Mouse (Mus musculus) lung, postnatal 0 days (tissue): Measurements from ENCODE around the gene Crhr1.

Experiments used
- CTCF ChIP-seq: IDR thresholded peaks from 2 replicates; pipeline ENCODE4 v1.5.1; 2016; ENCODE audit warnings: antibody characterized with exemption, mild to moderate bottlenecking
- EP300 ChIP-seq: IDR thresholded peaks from 2 replicates; pipeline ENCODE4 v1.6.1; 2016; ENCODE audit warnings: antibody characterized with exemption, mild to moderate bottlenecking, control low read depth

GRCm38 (mm10) chr11:104190008-104190407, 57.4 kb downstream of the Crhr1 start:
- no peak for TF ChIP-seq CTCF
- no peak for TF ChIP-seq EP300
